Mouse (Mus musculus): ENCODE data around the gene Adamts9.

Adamts9 gene

DNA sequence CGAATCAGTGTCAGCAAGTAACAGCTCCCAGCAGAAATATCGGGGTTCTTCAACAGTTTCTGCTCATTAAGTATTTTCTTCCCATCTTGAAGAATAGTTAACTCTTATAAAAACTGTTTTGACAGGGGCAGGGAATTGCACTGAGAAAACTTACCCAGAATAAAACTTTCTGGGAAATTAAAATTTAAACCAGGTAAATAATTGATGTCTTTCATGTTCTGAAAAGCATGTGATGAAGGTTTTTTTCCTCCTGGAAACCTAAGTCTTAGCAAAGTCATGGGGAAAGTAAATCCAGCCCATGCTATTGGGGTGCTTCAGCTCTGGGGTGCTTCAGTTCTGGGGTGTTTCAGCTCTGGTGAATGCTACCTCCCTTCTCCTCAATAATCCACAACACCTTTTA, 132.7 kb downstream of the Adamts9 start:
- no peak for DNase-seq (ENCODE audit: low read depth, low spot score)

DNA sequence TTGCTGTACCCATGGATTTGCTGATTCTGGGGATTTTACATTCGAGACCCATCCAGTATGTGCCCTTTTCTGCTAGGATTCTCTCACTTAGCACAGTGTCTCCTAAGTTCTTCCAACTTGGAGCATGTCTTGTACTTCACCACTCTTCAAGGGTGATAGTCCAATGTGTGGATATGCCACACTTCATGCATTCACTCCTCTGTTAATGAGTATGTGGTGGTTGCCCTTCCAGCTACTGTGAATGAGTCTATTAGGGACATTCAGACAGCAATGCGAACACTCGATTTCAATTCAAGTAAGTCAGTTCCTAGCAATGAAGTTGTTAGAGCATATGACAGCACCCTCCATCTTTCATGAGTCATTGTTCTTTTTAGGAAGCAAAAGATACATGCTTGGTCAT, 133.5 kb downstream of the Adamts9 start:
- DNase-seq (ENCODE audit: low read depth, low spot score), result no peak

DNA sequence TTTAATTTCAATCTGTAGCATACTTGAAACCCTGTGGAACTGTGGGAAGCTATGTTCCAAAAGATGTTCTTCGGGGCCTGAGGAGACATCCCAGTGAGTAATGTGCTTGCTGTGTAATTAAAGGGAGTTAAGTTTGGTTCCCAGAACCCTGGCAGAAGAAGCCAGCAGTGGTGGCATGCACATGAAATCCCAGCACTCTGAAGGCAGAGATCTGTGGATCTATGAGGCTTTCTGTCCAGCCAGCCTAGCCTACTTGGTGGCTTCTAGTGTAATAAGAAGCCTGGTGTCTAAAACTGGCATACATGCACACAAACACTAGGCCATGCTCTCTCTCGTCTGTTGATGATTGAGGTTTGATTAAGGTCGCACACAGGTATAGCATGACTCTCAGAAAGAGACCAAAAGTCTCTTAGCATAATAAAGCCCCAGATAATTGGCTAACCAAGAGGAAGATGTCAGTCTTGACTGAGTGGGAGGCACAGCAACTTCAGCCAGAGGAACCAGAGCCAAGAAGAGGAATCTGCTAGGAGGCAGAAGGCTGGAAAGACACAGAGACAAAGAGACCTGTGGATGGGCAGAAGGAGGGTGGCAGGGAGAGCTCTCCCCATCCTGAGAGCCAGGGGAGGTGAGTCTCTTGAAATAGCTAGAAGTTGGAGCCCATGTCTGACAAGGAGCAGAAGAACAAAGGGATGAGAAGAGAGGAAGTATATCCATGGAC, 138.9 kb downstream of the Adamts9 start:
- DNase-seq (ENCODE audit: low read depth, low spot score), result no peak

DNA sequence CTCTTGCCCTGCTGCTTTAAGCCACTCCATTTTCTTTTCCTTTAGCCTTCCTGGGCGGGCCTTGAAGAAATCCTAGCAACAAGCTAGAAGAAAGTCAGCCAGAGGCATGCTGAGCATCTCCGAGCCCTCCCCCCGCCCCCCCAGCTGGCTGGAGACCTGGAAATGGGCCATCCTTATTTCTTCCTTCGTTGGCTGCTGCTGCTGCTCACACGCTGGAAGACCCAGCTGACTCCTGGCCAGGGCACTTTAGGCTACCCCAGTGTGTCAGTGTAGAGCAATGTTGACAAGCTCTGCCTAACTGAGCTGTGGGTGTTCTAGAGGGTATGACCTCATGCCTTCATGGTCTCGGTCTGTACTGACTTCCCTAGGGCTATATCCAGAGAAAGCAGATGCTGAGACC, 140.1 kb downstream of the Adamts9 start:
- DNase-seq (ENCODE audit: low read depth, low spot score), result no peak

DNA sequence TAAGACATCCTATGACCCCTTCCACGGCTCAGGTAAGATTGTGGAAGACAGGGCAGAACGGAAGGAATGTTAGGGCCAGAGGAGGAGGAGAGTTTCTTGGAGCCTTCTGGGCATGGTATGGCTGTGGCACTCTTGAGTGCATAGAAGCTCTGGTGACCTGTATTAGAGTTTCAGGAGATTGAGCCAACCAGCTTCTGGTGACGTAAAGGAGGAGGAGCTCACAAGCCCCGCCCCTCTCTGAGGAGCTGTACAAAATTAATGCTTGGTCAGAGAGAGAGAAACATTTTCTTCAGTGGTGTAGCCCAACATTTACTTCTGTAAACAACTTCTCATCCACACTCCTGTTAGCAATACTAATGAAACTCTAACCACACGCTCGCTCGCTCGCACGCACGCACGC, 140.9 kb downstream of the Adamts9 start:
- no peak for DNase-seq (ENCODE audit: low read depth, low spot score)

DNA sequence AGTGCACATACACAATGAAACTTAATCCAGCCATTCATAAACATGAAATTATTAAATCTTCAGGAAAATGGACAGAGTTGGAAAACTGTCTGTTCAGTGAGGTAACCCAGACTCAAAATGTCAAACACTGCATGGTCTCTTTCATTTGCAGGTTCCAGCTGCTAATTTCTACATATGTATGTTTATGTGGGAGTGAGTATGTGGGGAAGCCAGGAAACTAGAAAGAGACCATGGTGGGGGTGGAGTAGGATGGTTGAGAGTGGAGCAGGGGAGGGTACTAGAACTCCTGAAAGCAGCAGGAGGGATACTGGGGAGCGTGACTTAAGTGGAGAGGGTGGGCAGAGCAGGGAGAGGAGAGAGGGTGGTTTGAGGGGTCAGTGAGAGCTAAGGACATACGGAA, 141.8 kb downstream of the Adamts9 start:
- no peak for DNase-seq (ENCODE audit: low read depth, low spot score)

DNA sequence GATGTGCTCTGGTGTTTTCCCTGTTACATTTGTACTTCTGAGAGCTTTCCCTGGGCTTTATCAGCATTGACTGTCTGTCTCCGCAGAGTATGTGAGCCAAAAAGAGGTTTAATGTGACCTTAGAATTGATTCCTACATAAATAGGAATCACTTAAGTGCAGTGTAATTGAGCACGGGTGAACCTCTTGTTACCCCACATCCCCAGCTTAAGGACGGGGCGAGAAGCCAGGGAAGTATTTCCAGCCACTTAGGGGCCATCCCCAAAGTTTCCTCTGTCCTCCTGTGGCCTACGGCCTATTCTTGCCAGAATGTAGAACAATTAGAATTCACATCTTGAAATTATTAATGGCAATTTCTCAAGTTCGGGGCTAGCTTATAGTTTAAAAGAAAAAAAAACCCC, 149.5 kb downstream of the Adamts9 start:
- DNase-seq (ENCODE audit: low read depth, low spot score), result no peak

DNA sequence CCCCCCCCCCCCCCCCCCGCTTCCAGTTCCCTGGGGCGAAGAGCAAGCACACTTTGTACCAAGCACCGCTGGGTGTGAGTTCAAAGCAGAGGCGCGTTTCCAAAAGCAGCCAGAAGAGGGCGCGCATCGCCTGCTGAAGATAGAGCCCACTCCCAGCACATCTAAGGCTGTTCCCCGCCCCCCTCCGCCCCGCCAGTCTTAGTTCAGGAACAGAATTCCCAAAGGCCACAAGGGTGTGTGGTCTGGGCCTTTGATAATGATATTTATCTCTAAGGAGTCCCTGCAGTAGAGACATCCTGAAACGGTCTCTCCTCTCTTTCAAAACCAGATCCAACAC, 155.9 kb downstream of the Adamts9 start:
- DNase-seq (ENCODE audit: low read depth, low spot score), result peak; percentile 85

DNA sequence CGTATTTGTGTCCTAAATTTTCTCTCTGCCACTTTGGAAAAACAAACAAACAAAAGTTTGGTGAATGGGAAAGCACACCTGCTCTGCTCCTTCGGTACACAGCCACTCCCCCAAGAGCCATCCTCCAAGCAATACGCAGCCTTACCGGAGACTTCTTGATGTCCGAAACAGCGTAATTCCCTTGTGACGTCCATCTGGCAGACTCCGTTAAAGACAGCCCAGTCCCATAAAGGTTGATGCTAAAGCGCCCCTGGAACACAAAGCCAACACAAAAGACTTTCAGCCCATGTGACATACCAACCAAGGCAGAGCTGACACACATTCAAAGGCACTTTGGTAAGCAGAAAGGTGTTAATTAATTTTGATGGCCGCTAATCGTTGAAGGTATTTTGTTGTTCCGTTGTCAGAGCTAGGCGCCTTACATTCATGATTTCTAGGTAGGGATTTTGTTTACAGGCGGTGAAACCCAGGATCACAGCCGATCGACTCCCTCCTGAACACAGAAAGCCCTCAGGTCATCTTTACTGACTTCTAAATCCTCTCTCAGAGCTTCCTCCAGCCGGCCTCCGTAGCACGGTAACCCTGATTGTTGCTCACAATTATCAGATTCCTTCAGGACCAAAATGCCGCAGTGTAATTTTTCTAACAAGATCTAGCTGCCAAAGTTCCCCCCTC, 156.5 kb downstream of the Adamts9 start:
- no peak for DNase-seq (ENCODE audit: low read depth, low spot score)

DNA sequence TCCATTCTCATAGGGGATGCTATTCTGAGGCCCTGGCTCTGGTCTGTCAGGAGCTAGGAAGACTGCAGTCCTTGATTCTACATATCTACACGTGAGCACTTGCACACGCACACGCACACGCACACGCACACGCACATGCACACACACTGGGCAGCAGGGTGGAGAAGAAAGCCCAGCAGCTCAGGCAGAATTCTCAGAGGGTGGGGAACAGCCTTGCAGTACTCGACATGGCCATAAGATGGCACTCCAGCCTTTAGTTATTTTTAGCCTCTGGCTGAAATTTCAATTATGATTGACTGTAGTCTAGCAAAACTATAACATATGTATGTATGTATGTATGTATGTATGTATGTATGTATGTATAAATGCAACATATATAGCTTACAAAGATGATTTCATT, 158.5 kb downstream of the Adamts9 start:
- DNase-seq (ENCODE audit: low read depth, low spot score), result peak; percentile 80

DNA sequence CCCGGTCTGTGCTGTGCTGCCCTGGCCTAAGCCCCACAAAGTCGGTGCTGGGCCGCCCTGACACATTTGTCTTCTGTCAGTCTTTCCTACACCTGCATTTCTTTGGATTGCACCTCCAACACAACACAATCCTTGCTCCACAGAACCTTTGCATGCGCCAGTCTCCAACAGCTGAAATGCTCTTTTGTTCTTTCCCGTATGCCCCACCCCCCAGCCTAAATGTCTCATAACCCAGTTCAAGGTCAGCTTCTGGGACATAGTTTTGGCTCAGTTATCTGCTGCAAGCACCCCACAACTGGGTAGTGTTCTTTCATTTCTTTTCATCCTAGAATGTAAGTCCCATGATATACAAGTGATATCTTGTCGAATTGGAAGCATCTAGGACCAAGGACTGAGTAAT, 161.8 kb downstream of the Adamts9 start:
- DNase-seq (ENCODE audit: low read depth, low spot score), result no peak

DNA sequence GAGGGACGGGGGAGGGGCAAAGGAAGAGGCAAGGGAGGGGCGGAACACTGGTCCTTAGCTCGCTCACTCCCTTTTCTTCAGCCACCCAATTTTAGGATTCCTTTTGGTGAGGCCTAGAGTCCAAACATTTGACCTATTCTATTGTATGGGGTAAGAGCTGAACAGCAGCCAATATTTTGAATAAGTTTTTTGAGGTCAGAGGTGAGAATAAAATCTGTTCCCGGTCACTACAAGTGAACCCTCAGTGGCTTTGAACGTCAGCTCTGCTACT, 163.4 kb downstream of the Adamts9 start:
- DNase-seq (ENCODE audit: low read depth, low spot score), result no peak

DNA sequence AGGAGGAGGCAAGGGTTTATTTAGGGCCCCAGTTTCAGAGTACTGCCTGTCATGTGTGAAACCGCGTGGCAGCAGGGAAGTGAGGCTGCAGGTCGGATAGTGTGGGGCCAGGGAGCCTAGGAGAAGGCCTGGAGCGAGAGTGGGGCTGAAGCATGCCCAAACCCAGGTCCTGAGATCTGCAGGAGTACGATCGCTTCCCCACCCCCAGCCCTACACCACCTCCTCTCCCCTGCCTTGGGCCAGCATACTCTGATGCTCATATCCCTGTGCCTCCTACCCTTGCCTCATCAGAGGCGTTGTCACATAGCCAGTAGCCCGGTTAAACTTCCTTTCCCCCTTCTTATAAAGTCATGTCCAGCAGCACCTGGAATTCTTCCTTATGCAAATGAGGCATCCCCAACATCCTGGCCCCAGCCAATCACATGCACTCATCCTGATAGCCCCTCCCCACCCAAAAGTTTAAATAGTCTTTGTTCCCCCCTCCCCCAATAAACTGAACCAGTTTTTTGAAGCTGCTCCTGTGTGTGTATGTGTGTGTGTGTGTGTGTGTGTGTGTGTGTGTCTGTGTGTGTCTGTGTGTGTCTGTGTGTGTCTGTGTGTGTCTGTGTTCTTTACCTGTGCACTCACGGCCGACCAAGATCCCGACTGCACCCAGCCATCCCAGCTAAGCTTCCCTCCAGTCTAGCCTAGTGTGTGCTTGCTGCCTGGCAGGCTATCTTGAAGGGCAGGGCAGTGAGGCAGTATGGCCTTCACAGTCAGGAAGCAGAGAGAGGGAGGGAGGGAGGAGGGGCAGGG, 164.0 kb downstream of the Adamts9 start:
- DNase-seq (ENCODE audit: low read depth, low spot score), result no peak

DNA sequence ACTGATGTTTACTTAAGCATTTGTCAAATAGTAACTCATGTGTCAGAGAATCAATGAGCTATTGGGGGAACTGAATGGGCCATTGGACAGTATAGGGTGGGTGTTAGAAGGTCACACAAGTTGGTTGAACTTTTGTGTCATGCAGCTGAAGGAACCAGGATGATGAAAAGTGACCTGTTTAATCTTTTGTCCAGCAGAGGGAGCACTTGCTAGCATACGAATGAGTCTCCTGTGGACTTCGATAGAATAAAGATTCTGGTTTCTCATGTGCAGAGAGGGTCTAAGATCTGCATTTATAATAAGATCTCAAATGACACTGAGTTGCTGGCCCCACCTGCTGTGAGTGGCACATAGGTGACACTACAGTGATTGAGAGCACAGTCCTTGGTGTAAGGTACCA, 166.9 kb downstream of the Adamts9 start:
- peak; percentile 80 for DNase-seq (ENCODE audit: low read depth, low spot score)

DNA sequence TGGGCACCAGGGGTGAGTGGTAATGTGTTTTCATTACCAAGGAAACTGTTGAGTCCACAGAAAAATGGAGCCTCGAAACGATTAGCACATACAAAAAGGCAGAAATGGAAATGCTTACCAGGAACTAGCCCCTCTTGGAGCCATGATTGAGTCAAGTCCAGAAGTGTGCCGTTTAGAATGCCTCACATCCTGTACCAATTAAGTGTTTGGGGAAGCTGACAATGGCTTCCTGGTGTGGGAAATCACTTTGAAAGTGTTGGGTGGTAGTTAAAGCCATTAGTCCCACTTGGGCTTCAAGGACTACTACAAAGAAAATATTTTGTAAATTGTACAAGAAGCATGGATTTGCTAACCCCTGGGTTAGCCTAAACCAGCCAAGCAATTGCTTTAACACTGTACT, 180.9 kb downstream of the Adamts9 start:
- no peak for DNase-seq (ENCODE audit: low read depth, low spot score)

DNA sequence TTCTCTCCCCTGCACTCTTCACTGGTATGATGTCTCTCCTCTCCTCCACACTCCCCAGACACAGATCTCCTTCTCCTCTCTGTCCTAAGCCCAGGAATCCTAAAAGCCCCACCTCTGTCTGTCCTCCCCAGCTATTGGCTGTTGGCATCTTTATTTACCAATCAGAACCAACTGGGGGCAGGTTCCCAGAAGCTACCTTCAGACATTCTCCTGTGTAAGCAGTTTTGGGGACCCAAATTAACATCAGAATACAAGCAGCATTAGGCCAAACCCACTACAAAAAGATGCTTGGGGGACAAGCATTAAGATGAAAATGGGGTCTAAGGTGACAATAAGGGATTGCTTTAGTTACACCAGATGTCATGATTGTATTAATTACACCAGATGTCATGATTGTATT, 183.7 kb downstream of the Adamts9 start:
- no peak for DNase-seq (ENCODE audit: low read depth, low spot score)

DNA sequence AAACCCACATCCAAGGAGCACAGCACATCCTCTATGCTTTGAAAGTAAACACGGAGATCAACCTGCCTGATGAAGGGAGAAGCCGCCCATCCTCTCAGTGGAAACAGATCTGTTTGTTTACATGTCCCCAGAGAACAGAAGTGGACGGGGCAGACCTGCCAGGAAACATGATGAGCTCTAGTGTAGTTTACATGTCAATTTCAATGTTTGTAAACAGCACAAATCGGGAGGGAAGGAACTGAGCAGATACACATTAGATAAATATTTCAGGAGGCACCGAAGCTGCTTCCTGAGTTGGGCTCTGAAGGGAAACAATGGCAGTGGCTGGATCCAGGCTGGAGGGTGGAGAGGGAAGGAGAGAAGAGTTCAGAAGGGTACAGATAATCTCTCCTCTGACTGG, 187.5 kb downstream of the Adamts9 start:
- DNase-seq (ENCODE audit: low read depth, low spot score), result no peak

DNA sequence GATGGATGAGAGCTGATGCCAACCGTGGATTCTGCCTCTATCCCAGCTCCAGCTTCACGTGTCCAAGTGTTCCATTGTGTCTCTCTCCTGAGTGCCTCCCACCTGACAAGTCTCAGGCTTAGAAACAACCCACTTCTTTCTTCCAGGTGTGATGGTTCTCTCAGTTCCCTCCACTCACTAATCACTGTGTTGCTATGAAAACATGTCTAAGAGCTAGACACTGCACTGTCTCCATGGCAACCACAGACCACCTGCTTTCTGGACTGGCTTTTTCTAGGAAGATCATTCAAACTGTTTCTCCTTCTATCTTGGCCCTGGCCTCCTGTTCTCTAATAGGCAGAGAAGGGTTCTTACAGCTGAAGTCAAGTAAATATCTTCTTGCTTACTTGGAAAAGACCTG, 190.6 kb downstream of the Adamts9 start:
- no peak for DNase-seq (ENCODE audit: low read depth, low spot score)

DNA sequence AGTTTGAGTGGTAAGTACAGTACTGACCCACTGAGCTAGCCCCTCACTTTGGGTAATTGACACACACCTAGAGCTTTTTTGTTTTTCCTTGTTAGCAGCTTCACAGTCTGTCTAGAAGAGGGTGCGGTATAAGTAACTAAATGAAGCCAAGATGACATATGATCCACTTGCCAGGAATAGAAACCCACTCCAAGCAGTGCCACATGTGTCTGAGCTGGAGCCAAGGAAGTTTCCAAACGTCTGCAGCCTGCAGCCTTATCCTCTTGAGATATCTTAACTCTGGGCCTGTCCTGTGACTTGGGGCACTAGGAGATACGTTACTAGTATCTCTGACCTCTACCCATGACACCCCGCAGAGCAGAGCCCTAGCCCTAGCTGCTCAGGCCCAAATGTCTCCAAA, 193.9 kb downstream of the Adamts9 start:
- DNase-seq (ENCODE audit: low read depth, low spot score), result peak; percentile 13

DNA sequence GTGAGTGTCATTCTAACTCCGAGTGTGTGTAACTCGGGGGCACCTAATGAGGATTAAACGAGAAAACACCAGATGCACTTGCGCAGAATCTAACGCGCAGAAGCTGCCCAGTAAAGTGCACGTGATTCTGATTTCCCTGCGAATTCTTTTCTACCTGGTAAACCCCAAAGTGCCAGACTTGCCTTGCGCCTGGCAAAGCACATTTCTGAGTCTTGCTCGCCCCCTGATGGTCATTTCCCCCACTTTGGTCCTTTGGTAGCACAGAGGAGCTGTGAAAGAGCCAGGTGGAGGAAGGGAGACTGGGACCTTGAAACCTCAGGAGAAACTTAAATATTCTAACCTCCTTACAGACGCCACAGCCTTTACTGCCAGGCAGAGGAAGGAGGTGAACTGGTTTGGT, 199.7 kb downstream of the Adamts9 start:
- peak; percentile 62 for DNase-seq (ENCODE audit: low read depth, low spot score)

DNA sequence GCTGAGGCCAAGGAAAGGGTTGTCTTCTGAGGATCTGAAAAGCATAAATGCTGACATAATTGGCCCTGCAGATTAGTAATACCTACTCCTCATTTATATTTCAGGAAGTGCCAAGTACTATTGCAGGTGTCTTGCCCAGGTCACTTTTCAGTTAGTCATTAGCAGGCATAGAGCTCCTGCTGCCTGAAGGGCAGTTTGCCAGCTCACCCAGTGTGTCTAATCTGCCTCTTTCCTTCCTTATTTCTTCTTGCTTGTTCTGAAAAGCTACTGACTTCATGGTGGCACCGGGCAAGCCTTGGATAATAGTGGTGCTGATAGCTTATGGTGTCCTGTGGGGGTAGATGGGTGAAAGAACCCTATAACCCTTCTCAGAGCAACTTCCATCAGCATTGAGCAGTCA, 206.2 kb downstream of the Adamts9 start:
- no peak for DNase-seq (ENCODE audit: low read depth, low spot score)

DNA sequence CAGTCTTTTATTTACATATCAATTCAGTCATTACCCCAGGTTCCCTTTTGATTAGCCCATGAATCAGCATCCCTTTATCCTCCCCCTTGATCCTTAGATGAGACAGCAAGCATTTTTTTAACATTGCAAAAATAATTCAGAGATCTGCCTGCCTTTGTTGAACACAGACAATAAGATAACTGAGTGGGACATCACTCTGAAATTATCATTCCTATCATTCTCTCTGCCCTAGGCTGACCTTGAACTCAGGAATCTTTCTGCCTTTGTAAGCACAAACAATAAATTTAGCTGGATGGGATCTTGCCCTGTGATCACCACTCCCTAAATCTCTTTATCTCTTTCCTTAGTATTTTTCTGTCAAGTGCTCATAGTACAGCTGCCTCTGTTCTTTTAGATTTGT, 209.6 kb downstream of the Adamts9 start:
- DNase-seq (ENCODE audit: low read depth, low spot score), result no peak

DNA sequence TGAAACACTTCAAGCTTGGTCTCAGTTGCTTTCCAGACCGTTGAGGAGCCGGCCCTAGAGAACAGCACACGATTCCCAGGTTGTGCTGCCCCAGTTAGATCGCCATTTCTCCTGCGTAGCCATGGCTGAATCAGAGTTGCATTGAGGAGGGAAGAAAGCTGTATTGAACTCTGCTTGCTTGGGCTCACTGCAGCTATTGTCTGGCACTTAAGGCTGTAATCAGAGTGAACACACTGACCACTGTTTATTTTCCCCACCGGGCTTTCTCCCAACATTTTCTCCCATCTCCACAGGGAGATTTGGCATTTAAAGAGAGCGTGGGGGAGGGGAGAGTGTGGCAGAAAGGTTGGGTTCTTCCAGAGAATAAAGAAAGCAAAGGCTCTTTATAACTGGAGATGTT, 214.8 kb downstream of the Adamts9 start:
- no peak for DNase-seq (ENCODE audit: low read depth, low spot score)
